Mouse (Mus musculus) G1E (cell line): ENCODE data around the gene Emp2.

Experiments used
- CTCF ChIP-seq: IDR thresholded peaks from 2 replicates; pipeline ENCODE4 v1.5.1; 2012; ENCODE audit warnings: low read depth, low read length, inconsistent platforms, mixed read lengths
- GATA1 ChIP-seq: IDR thresholded peaks from 2 replicates; pipeline ENCODE4 v1.6.1; 2012; ENCODE audit warnings: borderline replicate concordance, low read length, inconsistent platforms, mixed read lengths
- POLR2AphosphoS5 ChIP-seq: IDR thresholded peaks from 2 replicates; pipeline ENCODE4 v1.6.1; 2012; ENCODE audit warnings: low read depth, low read length, inconsistent platforms; ENCODE audit not compliant: insufficient replicate concordance
- TAL1 ChIP-seq: conservative IDR thresholded peaks from 2 replicates; pipeline ENCODE4 v1.6.1; 2012; ENCODE audit warnings: low read depth, low read length, inconsistent platforms, mixed read lengths

DNA sequence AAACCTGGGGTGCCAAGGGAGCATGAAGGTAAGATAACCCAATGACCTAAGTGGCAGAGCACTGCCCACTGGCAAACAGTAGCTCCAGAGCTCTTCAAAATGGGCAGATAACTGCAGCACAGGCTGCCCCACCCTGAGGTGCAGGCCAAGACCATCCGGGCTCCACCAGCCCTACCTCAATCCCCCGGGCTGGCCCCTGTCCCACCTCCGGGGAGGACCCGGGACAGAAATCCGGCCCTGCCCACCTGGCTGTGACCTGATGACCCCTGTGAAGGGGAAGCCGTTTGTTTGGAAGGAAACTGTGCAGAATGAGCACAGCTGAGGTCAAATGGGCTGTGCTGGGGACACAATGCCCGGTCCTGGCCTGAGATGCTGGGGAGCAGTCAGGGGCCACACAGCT is 19.0 kb upstream of the Emp2 start:
- TF ChIP-seq CTCF (no peak), GATA1 (no peak), TAL1 (no peak), POLR2AphosphoS5 (no peak)
